Mouse (Mus musculus) neural tube, embryonic 13.5 days (tissue): ENCODE data around the gene Egr2. TPM values are rescaled to one million over a fixed set of nuclear protein-coding genes. Genes with fewer than 3 reads are reported as not detected.

Source experiments
- ATAC-seq: fragments of 200-750 bp; cut with Nextera tagmentation; 2 replicates; pipeline ENCODE4 v1.8.0; 2017; ENCODE audit warnings: low read depth, mild to moderate bottlenecking, moderate TSS enrichment, moderate library complexity
- H3K27ac ChIP-seq: fragments of 300-500 bp; sonication (generic); replicated peaks from 2 replicates; pipeline ENCODE4 v1.5.1; 2015; ENCODE audit warnings: moderate library complexity, mild to moderate bottlenecking, inconsistent platforms
- H3K27me3 ChIP-seq: fragments of 300-500 bp; sonication (generic); 2 replicates; pipeline ENCODE4 v1.6.1; 2015; ENCODE audit warnings: mild to moderate bottlenecking, inconsistent platforms
- H3K36me3 ChIP-seq: fragments of 300-500 bp; sonication (generic); 2 replicates; pipeline ENCODE4 v1.6.1; 2015; ENCODE audit warnings: mild to moderate bottlenecking, inconsistent platforms
- H3K4me1 ChIP-seq: fragments of 300-500 bp; sonication (generic); replicated peaks from 2 replicates; pipeline ENCODE4 v1.6.1; 2015; ENCODE audit warnings: inconsistent platforms
- H3K4me2 ChIP-seq: fragments of 300-500 bp; sonication (generic); 2 replicates; pipeline ENCODE4 v1.6.1; 2015; ENCODE audit warnings: inconsistent platforms, mild to moderate bottlenecking, moderate library complexity
- H3K4me3 ChIP-seq: fragments of 300-500 bp; sonication (generic); 2 replicates; pipeline ENCODE4 v1.5.1; 2015; ENCODE audit warnings: mild to moderate bottlenecking, inconsistent platforms
- H3K9ac ChIP-seq: fragments of 300-500 bp; sonication (generic); 2 replicates; pipeline ENCODE4 v1.6.1; 2015; ENCODE audit warnings: moderate library complexity, mild to moderate bottlenecking, inconsistent platforms
- H3K9me3 ChIP-seq: fragments of 300-500 bp; sonication (generic); 2 replicates; pipeline ENCODE4 v1.6.1; 2016; ENCODE audit warnings: inconsistent platforms
- WGBS: fragments of 180-500 bp; shearing (Covaris S2); methylation state at CpG from one replicate; pipeline ENCODE4 v1.1.7; 2015; 5-methylcytosine and 5-hydroxymethylcytosine counted together
- polyA plus RNA-seq: library from polyadenylated mRNA; unstranded; fragments of >200 nt; fragmentation: Nextera tagmentation; extraction: Ambion mirVana; gene quantifications from 2 replicates; pipeline ENCODE4 v1.2.1, GENCODE M21; 2015

The Egr2 gene
- polyA plus RNA-seq, 1 experiment from 2014 or later: 1.3 TPM

GRCm38 (mm10) chr10:67581698-67582285 lies 46.5 kb downstream of the Egr2 start:
- ATAC-seq: no peak
- H3K9me3 ChIP-seq: no peaks in the 10 kb centered on the region
- WGBS: 88% methylated on average over 12 of the region's 12 CpGs
- H3K27me3 ChIP-seq: no peaks in the 10 kb centered on the region
- H3K4me2 ChIP-seq: no peak overlapping the region
- no peak overlapping the region for H3K4me3 ChIP-seq
- no peaks in the 10 kb centered on the region for H3K4me1 ChIP-seq
- no peaks in the 10 kb centered on the region for H3K36me3 ChIP-seq
- H3K27ac ChIP-seq: no peak overlapping the region
- H3K9ac ChIP-seq: no peak overlapping the region

GRCm38 (mm10) chr10:67585873-67586610 lies 50.8 kb downstream of the Egr2 start:
- Histone ChIP-seq H3K27ac (no peak overlapping the region), H3K4me2 (no peak overlapping the region), H3K9me3 (no peaks in the 10 kb centered on the region), H3K27me3 (no peaks in the 10 kb centered on the region), H3K4me3 (no peak overlapping the region), H3K4me1 (no peaks in the 10 kb centered on the region), H3K9ac (no peak overlapping the region), H3K36me3 (no peaks in the 10 kb centered on the region)
- WGBS: 79% methylated on average over 18 of the region's 18 CpGs
- ATAC-seq: no peak

Other genes starting within 250 kb of the Egr2 start
- gene Ado, start 13.5 kb downstream of the Egr2 start, polyA plus RNA-seq: 92.6 and 95.9 TPM in 2 replicates